Mouse (Mus musculus) thymus, postnatal 25 days (tissue): ENCODE results near the gene Itga9.
A peak's percentile ranks its signal among the peaks of the same experiment; 100 is the strongest.

Experiments
- DNase-seq: peaks from one replicate; pipeline ENCODE4 v3.0.0; 2022

The Itga9 gene

GRCm38 (mm10) chr9:118788869-118789281 is 182.4 kb downstream of the Itga9 start:
- DNase-seq = no peak

- no peak for DNase-seq
Observed at GRCm38 (mm10) chr9:118791231-118791630, 184.7 kb downstream of the Itga9 start.

- no peak for DNase-seq
Observed at GRCm38 (mm10) chr9:118793151-118793785, 186.8 kb downstream of the Itga9 start.

- DNase-seq = no peak
Observed at GRCm38 (mm10) chr9:118794668-118795067, 188.2 kb downstream of the Itga9 start.

- no peak for DNase-seq
Observed at GRCm38 (mm10) chr9:118795304-118795703, 188.8 kb downstream of the Itga9 start.

- no peak for DNase-seq
Observed at GRCm38 (mm10) chr9:118799105-118799504, 192.6 kb downstream of the Itga9 start.

- DNase-seq = no peak
Observed at GRCm38 (mm10) chr9:118801176-118801909, 194.9 kb downstream of the Itga9 start.

- DNase-seq = no peak
Observed at GRCm38 (mm10) chr9:118801910-118802287, 195.4 kb downstream of the Itga9 start.

- no peak for DNase-seq
Observed at GRCm38 (mm10) chr9:118802380-118802779, 195.9 kb downstream of the Itga9 start.

GRCm38 (mm10) chr9:118805740-118806139 is 199.2 kb downstream of the Itga9 start:
- no peak for DNase-seq

GRCm38 (mm10) chr9:118807669-118808068 is 201.2 kb downstream of the Itga9 start:
- no peak for DNase-seq

- no peak for DNase-seq
Observed at GRCm38 (mm10) chr9:118812221-118812620, 205.7 kb downstream of the Itga9 start.

- no peak for DNase-seq
Observed at GRCm38 (mm10) chr9:118813492-118813891, 207.0 kb downstream of the Itga9 start.

GRCm38 (mm10) chr9:118814056-118814455 is 207.6 kb downstream of the Itga9 start:
- DNase-seq = no peak

- no peak for DNase-seq
Observed at GRCm38 (mm10) chr9:118814461-118814860, 208.0 kb downstream of the Itga9 start.

- DNase-seq = no peak
Observed at GRCm38 (mm10) chr9:118815543-118815942, 209.1 kb downstream of the Itga9 start.

- peak; percentile 25 for DNase-seq
Observed at GRCm38 (mm10) chr9:118818508-118818907, 212.0 kb downstream of the Itga9 start.

GRCm38 (mm10) chr9:118821220-118822185 is 215.0 kb downstream of the Itga9 start:
- peak; percentile 83 for DNase-seq

GRCm38 (mm10) chr9:118822186-118822555 is 215.7 kb downstream of the Itga9 start:
- no peak for DNase-seq

- DNase-seq = no peak
Observed at GRCm38 (mm10) chr9:118822581-118822980, 216.1 kb downstream of the Itga9 start.

- no peak for DNase-seq
Observed at GRCm38 (mm10) chr9:118831080-118831479, 224.6 kb downstream of the Itga9 start.

- no peak for DNase-seq
Observed at GRCm38 (mm10) chr9:118832533-118832932, 226.0 kb downstream of the Itga9 start.

- DNase-seq = no peak
Observed at GRCm38 (mm10) chr9:118833413-118833812, 226.9 kb downstream of the Itga9 start.
